Mouse (Mus musculus) midbrain, postnatal 0 days (tissue): ENCODE results near the gene Lrit2. TPM values are rescaled to one million over a fixed set of nuclear protein-coding genes. Genes with fewer than 3 reads are reported as not detected.
A peak's percentile ranks its signal among the peaks of the same experiment; 100 is the strongest.

Source experiments
- ATAC-seq: fragments of 200-750 bp; cut with Nextera tagmentation; 2 replicates; pipeline ENCODE4 v1.8.0; 2017; ENCODE audit warnings: moderate number of reproducible peaks, mild to moderate bottlenecking, moderate TSS enrichment, moderate library complexity; ENCODE audit not compliant: low FRiP score
- DNase-seq: peaks from one replicate; pipeline ENCODE4 v3.0.0-alpha.2; 2015; ENCODE audit warnings: low spot score
- H3K27ac ChIP-seq: fragments of 300-500 bp; sonication (generic); 2 replicates; pipeline ENCODE4 v1.5.1; 2014; ENCODE audit warnings: low read depth, mild to moderate bottlenecking, low read length, mixed read lengths
- H3K27me3 ChIP-seq: fragments of 300-500 bp; sonication (generic); 2 replicates; pipeline ENCODE4 v1.6.1; 2014; ENCODE audit warnings: low read length, control low read depth, mixed read lengths; ENCODE audit not compliant: insufficient read depth
- H3K36me3 ChIP-seq: fragments of 300-500 bp; sonication (generic); 2 replicates; pipeline ENCODE4 v1.6.1; 2014; ENCODE audit warnings: low read length, control low read depth, mixed read lengths; ENCODE audit not compliant: insufficient read depth
- H3K4me1 ChIP-seq: fragments of 300-500 bp; sonication (generic); 2 replicates; pipeline ENCODE4 v1.6.1; 2014; ENCODE audit warnings: mild to moderate bottlenecking, control low read depth, antibody characterized with exemption, low read length, mixed read lengths; ENCODE audit not compliant: insufficient read depth
- H3K4me2 ChIP-seq: fragments of 300-500 bp; sonication (generic); 2 replicates; pipeline ENCODE4 v1.6.1; 2014; ENCODE audit warnings: low read depth, mild to moderate bottlenecking, low read length, mixed read lengths; ENCODE audit not compliant: poor library complexity, severe bottlenecking
- H3K4me3 ChIP-seq: fragments of 300-500 bp; sonication (generic); 2 replicates; pipeline ENCODE4 v1.5.1; 2014; ENCODE audit warnings: low read depth, mild to moderate bottlenecking, low read length, moderate library complexity
- H3K9ac ChIP-seq: fragments of 300-500 bp; sonication (generic); replicated peaks from 2 replicates; pipeline ENCODE4 v1.6.1; 2014; ENCODE audit warnings: mild to moderate bottlenecking, low read length, moderate library complexity, mixed read lengths; ENCODE audit not compliant: poor library complexity, severe bottlenecking
- H3K9me3 ChIP-seq: fragments of 300-500 bp; sonication (generic); 2 replicates; pipeline ENCODE4 v1.6.1; 2016; ENCODE audit warnings: low read length, control low read depth
- CTCF ChIP-seq: IDR thresholded peaks from 2 replicates; pipeline ENCODE4 v1.5.1; 2016; ENCODE audit warnings: antibody characterized with exemption, mild to moderate bottlenecking
- WGBS: fragments of 180-500 bp; shearing (Covaris S2); extraction: QIAGEN DNeasy Blood & Tissue Kit; methylation state at CpG from one replicate; pipeline ENCODE4 v1.1.7; 2014; 5-methylcytosine and 5-hydroxymethylcytosine counted together
- polyA plus RNA-seq: library from polyadenylated mRNA; unstranded; fragments of >200 nt; fragmentation: Nextera tagmentation; extraction: Ambion mirVana; gene quantifications from 2 replicates; pipeline ENCODE4 v1.2.1, GENCODE M21; 2015
- total RNA-seq: library from RNA; depleted of rRNA; stranded (reverse); fragments of >200 nt; gene quantifications from 2 replicates; pipeline ENCODE4 v1.2.3, GENCODE M21; 2014

Lrit2 gene
- total and polyA plus RNA-seq, 2 experiments from 2014 or later, result 0.06 to 0.16 TPM

- DNase-seq, result peak; percentile 24
- WGBS, result 65% methylated on average over 5 of the region's 5 CpGs
- H3K4me3 ChIP-seq, result no peak overlapping the region
- TF ChIP-seq CTCF, result no peak
- no peak for ATAC-seq
- H3K9me3 ChIP-seq, result no peaks in the 10 kb centered on the region
- no peaks in the 10 kb centered on the region for H3K27me3 ChIP-seq
- no peak overlapping the region for H3K27ac ChIP-seq
- H3K36me3 ChIP-seq, result no peaks in the 10 kb centered on the region
- H3K4me1 ChIP-seq, result no peaks in the 10 kb centered on the region
- no peak overlapping the region for H3K9ac ChIP-seq
- H3K4me2 ChIP-seq, result no peak overlapping the region
These were observed 37.0 kb downstream of the Lrit2 start for GRCm38 (mm10) chr14:37104747-37105146.

- DNase-seq (no peak), ATAC-seq (no peak)
- Histone ChIP-seq H3K27ac (no peak overlapping the region), H3K4me3 (no peak overlapping the region), H3K36me3 (no peaks in the 10 kb centered on the region), H3K9ac (no peak overlapping the region), H3K4me1 (no peaks in the 10 kb centered on the region), H3K27me3 (no peaks in the 10 kb centered on the region), H3K4me2 (no peak overlapping the region), H3K9me3 (no peaks in the 10 kb centered on the region)
- 46% methylated on average over 7 of the region's 7 CpGs for WGBS
- no peak for TF ChIP-seq CTCF
These were observed 38.1 kb downstream of the Lrit2 start for GRCm38 (mm10) chr14:37105846-37106245.

GRCm38 (mm10) chr14:37109460-37109859, 41.7 kb downstream of the Lrit2 start:
- Histone ChIP-seq H3K4me3 (no peak overlapping the region), H3K4me1 (no peaks in the 10 kb centered on the region), H3K36me3 (no peaks in the 10 kb centered on the region), H3K4me2 (no peak overlapping the region), H3K27ac (no peak overlapping the region), H3K27me3 (no peaks in the 10 kb centered on the region), H3K9ac (no peak overlapping the region), H3K9me3 (no peaks in the 10 kb centered on the region)
- 89% methylated on average over 8 of the region's 8 CpGs for WGBS
- no peak for ATAC-seq
- no peak for TF ChIP-seq CTCF
- DNase-seq, result no peak

- no peaks in the 10 kb centered on the region for H3K4me1 ChIP-seq
- no peak overlapping the region for H3K4me2 ChIP-seq
- DNase-seq (no peak), ATAC-seq (no peak)
- H3K4me3 ChIP-seq, result no peak overlapping the region
- H3K9ac ChIP-seq, result no peak overlapping the region
- WGBS, result 77% methylated on average over 9 of the region's 9 CpGs
- no peaks in the 10 kb centered on the region for H3K9me3 ChIP-seq
- no peak for TF ChIP-seq CTCF
- no peaks in the 10 kb centered on the region for H3K36me3 ChIP-seq
- no peaks in the 10 kb centered on the region for H3K27me3 ChIP-seq
- H3K27ac ChIP-seq, result no peak overlapping the region
These were observed 42.2 kb downstream of the Lrit2 start for GRCm38 (mm10) chr14:37109975-37110374.

- no peak for TF ChIP-seq CTCF
- ATAC-seq (no peak), DNase-seq (peak; percentile 44)
- no peak overlapping the region for H3K4me3 ChIP-seq
- no peaks in the 10 kb centered on the region for H3K4me1 ChIP-seq
- no peaks in the 10 kb centered on the region for H3K27me3 ChIP-seq
- no peaks in the 10 kb centered on the region for H3K9me3 ChIP-seq
- WGBS, result 87% methylated on average over 2 of the region's 2 CpGs
- H3K36me3 ChIP-seq, result no peaks in the 10 kb centered on the region
- no peak overlapping the region for H3K4me2 ChIP-seq
- H3K9ac ChIP-seq, result no peak overlapping the region
- H3K27ac ChIP-seq, result no peak overlapping the region
These were observed 42.7 kb downstream of the Lrit2 start for GRCm38 (mm10) chr14:37110456-37110855.

- no peak for TF ChIP-seq CTCF
- H3K9me3 ChIP-seq, result no peaks in the 10 kb centered on the region
- H3K4me3 ChIP-seq, result no peak overlapping the region
- no peaks in the 10 kb centered on the region for H3K27me3 ChIP-seq
- no peak overlapping the region for H3K4me2 ChIP-seq
- DNase-seq (no peak), ATAC-seq (no peak)
- no peaks in the 10 kb centered on the region for H3K4me1 ChIP-seq
- H3K36me3 ChIP-seq, result no peaks in the 10 kb centered on the region
- H3K9ac ChIP-seq, result no peak overlapping the region
- H3K27ac ChIP-seq, result no peak overlapping the region
These were observed 43.6 kb downstream of the Lrit2 start for GRCm38 (mm10) chr14:37111371-37111770.
